Mouse (Mus musculus) T-helper 2 cell (primary cell): ENCODE data around the gene Klhl7.

Source experiments
- in situ Hi-C: fragments of 300-600 bp; cut with MboI, MseI; formaldehyde crosslinking; loops from one replicate; pipeline ENCODE4 v1.15.1; 2025; ENCODE audit warnings: high pct_unique_total_duplicates

Klhl7 gene

DNA sequence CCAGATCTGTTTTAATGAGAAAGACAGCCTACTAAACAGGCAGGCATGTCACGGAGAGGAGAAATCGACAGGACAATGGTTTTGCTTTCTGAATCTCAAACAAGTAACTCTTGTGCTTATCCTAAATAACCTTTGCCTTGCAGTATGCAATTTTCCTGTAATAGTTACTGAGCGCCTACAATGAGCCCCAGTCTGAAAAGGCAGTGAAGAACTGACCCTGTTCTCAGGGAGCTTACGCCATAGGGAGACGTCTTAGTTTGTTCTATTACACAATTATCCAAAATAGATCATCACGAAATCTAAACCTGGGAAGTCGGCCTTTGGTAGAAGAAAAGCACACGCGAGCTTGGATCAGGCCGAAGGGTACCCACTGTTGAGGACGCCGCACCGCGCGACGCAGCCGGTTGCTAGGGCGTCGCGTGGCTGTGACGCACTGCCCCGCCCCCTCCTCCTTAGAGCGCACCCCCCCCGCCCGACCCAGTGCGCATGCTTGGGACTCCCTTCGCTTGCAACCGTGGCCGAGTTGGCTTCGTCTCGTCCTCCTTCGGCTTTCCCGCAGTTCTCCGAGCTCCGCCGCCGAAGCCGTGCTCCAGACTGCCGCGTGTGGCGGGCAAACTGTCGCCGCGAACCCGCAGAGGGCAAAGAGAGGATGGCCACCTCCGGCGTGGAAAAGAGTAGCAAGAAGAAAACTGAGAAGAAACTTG, at the start of gene Klhl7:
Gene Klhl7, plus strand, starts transcription at position 500 of the 704 bp plus-strand sequence.
- in situ Hi-C loops: loop anchor here (10.0 kb wide), 1 partner anchor 165 kb away; no protein-coding TSS in a partner anchor

DNA sequence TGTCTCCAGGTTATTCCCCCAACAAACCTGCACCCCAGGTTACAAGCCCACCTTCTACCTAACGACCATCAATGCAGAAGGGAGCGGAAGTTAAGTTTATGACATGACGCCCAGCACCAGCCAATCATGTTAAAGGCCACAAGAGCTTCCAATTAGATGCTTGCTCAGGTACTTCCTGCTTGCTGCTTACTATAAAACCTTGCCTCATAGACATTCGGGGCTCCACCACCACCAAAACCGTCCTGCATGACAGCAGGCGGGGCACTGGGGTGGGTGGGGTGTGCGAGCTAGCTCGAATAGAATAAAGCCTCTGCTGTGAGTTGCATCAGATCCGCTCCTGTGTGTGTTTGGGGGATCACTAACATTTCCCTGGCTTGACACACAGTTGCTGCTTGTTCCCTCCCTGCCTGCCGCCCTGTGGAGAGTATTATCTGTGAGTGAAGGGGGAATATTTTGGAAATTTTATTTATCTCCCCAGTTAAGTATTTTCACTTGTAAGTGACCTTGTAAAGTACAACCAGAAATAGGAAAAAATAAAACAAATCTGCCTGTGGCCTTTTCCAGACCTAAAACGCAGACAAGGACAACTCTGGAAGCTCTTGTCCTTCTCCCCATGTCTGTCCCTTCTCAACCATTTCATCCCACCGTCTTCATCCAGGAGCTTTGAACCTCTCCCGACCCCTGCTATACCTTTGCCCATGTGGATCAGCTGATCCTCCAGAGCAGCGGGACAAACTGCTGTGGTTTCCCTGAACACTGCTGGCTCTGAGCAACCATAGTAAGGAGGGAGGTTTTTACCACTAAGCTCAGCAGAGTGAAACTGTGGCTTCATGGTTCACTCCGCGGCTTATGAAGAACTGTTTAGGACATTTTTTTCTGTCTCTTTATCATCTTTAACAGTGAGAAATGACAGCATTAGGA, 48.4 kb upstream of the Klhl7 start:
- in situ Hi-C loops: no loop called here

DNA sequence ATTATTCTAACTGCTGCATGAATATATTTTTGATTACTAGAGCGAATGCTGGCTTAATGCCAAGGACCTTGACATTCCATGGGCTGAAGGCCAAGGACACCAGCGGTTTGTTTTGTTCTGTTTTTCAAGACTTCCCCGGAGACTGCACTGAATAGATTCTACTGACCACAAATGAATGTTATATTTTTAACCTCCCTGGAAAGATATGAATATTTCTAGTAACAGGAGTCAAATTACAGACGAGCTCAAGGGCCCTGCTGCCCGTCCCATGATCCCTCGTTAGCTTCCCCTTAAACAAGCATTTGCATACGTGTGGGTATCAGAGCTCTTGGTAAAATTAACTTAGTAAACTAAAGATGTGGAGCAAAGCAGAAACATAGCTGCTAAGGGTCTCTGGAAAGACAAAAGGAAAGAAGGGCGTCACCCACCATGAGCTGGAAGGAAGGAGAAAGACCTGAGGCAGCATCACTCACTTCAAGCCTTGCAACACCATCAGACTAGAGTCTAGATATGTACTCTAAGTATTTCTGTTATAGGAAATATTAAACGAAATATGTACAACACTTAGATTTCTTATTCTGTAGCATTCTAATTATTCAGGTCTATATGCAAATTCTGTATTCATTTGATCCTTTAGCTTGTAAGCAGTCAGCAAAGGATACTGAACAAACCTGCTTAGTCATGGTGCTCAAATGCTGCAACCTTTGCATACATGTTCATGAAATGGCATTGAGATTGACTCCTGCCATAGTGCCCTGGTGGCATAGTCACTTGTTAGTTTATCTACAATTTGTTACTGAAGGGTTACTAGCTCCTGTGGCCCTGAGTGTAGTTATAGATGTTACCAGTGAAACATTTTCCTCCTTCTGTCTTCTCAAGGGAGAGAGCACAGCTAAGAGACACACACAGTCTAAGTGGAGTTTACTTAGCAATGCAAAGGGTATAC, 46.9 kb upstream of the Klhl7 start:
- in situ Hi-C loops: no loop called here

DNA sequence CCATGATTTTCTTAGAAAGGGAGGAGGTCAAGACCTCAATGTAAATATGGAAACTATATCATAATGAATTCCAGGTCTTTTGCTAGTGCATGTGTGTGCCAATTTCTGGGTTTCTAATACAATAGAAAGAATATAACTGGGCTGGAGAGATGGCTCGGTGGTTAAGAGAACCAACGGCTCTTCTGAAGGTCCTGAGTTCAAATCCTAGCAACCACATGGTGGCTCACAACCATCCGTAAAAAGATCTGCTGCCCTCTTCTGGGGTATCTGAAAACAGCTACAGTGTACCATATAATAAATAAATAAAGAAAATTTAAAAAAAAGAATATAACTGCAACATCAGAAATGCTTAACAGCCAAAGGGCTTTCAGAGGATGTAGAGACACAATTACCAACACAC, 46.0 kb upstream of the Klhl7 start:
- in situ Hi-C loops: no loop called here

GRCm38 (mm10) chr5:24056865-24057264, 43.5 kb upstream of the Klhl7 start:
- in situ Hi-C loops: no loop called here

DNA sequence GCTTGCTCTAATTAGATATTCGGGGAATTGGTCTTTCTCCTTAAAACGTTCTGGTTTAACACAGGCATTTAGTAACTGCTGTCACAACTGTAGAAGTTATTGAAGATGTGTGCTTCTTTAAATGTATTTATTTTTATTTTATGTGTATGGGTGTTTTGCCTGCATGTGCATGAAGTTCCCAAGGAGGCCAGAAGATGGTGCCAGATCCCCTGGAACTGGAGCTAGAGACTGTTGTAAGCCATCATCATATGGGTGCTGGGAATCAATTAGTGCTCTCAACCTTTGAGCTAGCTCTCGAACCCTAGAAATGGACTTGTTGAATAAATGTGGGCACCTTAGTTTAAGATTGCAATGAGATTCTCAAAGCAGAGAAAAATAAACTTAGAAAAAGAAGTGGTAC, 42.8 kb upstream of the Klhl7 start:
- in situ Hi-C loops: no loop called here

- in situ Hi-C loops: no loop called here
Observed at GRCm38 (mm10) chr5:24060949-24061348, 39.5 kb upstream of the Klhl7 start.

- in situ Hi-C loops: no loop called here
Observed at GRCm38 (mm10) chr5:24063034-24063433, 37.4 kb upstream of the Klhl7 start.

DNA sequence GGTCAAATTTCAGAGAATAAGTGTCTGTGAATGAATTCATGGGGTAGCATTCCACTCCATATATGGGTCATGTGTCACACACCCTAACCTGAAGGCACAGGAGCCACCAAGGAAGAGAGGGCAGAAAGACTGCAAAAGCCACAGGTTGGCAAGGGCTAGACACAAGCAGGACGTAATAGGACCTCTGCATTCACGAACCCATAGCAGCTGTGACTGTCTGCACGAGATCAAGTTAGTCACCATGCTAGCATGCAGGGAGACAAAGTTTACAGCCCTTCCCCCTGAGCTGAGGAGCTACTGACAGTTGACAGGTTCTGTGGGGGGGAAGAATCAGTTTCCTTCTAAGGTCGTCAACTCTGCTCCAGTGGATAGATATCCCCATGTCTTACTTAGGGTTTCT, 36.9 kb upstream of the Klhl7 start:
- in situ Hi-C loops: no loop called here

DNA sequence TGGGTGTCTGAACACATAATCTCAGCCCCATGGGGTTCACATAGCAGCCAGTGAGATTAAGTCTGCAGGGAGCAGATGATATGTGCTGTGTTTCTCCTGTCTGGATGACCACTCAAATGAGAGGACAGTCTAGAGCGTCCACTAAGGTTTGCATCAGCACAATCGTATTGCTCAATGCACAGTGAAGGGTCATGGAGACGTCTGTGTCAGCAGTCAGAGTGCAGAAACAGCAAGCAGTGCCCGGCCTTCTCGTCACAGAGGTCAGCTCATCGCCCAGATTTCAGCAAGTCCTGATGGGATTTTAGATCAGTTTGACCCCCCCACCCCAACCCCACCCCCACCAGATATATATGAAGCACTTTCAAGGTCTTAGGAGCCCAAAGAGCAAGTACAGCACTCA, 31.4 kb upstream of the Klhl7 start:
- in situ Hi-C loops: no loop called here

DNA sequence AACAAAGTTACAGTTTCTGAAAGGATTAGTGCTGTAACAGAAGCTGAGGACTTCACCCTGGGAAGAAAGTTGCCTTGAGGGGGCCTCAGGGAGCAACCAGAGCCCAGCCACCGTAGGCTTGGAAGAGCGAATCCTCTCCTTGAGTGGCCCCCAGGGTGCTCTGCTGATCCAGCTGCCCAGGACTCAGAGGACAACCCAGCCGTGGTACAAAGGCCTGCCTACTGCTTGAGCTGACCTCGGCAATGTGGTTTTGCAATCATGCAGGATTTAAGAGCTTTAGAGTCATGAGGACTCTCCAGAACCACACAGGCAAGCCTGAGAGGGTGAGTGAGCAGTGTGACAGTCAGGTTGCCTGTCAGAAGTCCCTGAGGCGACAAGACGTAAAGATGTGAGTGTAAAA, 28.4 kb upstream of the Klhl7 start:
- in situ Hi-C loops: no loop called here

GRCm38 (mm10) chr5:24076986-24077718, 23.3 kb upstream of the Klhl7 start:
- in situ Hi-C loops: no loop called here

- in situ Hi-C loops: no loop called here
Observed at GRCm38 (mm10) chr5:24077739-24078306, 22.6 kb upstream of the Klhl7 start.

- in situ Hi-C loops: no loop called here
Observed at GRCm38 (mm10) chr5:24078420-24079179, 21.8 kb upstream of the Klhl7 start.

DNA sequence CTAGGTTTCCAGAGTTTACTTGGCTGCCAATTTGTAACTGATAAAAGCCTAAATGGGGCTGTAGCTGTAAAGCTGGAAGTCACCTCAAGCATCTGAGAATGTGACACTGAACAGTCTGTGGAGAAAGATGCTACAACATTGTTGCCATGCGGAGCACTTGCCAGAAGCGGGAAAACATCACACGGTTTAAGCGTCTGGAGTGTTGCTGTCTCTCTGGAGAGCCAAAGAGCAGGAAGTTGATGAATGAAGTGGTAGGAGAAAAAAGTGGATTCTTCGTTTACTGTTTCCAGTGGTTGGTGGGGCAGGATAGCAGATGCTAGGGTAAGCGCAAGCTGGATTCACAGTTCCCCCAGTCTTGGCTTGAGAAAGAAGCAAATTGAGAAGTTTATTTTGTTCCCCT, 19.6 kb upstream of the Klhl7 start:
- in situ Hi-C loops: loop anchor here (5.0 kb wide), 1 partner anchor 224 kb away; no protein-coding TSS in a partner anchor

DNA sequence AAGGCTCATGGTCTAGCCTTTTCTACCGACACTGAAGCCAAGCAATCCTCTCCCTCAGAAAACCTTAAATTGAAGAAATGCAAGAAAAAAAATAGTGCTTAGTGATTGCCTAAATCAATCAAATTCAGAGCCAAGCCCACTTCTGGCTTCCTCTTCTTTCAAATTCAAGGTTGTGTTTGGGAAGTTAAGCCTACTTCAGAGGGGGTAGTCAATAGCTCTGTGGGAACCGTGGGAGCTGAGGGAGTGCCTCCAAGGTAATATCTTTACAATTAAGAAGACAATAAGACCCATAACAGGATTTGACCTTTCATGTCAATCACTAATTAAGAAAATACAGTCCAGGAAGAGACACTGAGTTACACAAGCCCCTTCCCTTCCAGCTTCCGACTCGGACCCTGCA, 15.6 kb upstream of the Klhl7 start:
- in situ Hi-C loops: loop anchor here (5.0 kb wide), 1 partner anchor 228 kb away; no protein-coding TSS in a partner anchor

- in situ Hi-C loops: no loop called here
Observed at GRCm38 (mm10) chr5:24086241-24086640, 14.2 kb upstream of the Klhl7 start.

GRCm38 (mm10) chr5:24086865-24087264, 13.5 kb upstream of the Klhl7 start:
- in situ Hi-C loops: no loop called here

DNA sequence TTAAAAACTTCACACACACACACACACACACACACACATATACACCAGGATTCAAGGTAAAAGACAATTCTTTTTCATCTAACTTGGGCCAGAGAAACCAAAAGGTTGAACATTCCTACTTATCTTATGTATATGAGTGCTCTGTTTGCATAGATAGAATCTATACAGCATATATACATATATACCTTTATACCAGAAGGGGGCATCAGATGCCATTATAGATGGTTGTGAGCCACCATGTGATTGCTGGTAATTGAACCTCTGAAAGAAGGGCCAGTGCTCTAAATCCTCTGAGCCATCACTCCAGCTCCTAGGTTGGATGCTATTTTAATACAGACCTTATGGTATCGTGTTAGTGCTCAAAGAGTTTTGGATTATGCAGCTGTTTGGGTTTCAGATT, 12.0 kb upstream of the Klhl7 start:
- in situ Hi-C loops: no loop called here

DNA sequence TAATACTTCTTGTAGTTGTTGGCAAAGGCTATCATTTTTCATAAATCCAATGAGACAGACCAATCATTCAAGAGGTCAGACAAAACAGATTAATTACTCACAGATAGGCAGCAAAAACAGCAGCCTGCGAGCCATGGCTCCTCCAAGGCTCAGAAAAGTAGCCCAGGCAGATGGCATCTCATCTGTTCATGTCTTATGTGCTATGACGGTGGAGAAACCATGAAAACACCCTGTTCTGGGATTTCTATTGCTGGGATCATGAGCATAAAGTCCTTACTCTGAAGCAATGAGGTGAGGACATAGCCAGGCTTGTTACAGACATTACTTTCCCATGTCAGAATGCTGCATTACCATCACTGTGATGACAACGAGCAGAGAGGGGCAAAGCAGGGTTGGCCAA, 7.9 kb upstream of the Klhl7 start:
- in situ Hi-C loops: no loop called here
